Mouse (Mus musculus) stomach, embryonic 15.5 days (tissue): Measurements from ENCODE around the gene Gm7361. TPM values are rescaled to one million over a fixed set of nuclear protein-coding genes. Genes with fewer than 3 reads are reported as not detected.
A peak's percentile ranks its signal among the peaks of the same experiment; 100 is the strongest.
"Not testable (repeated sequence)": the region's sequence is repeated elsewhere in the genome, so short reads cannot be mapped to it uniquely, and the experiment has no call there.

Source experiments
- ATAC-seq: fragments of 200-750 bp; cut with Nextera tagmentation; 2 replicates; pipeline ENCODE4 v1.8.0; 2017; ENCODE audit warnings: low read depth, moderate number of reproducible peaks, moderate TSS enrichment; ENCODE audit not compliant: insufficient read depth, low FRiP score
- H3K27ac ChIP-seq: fragments of 300-500 bp; sonication (generic); 2 replicates; pipeline ENCODE4 v1.5.1; 2015; ENCODE audit warnings: mild to moderate bottlenecking, inconsistent platforms
- H3K27me3 ChIP-seq: fragments of 300-500 bp; sonication (generic); replicated peaks from 2 replicates; pipeline ENCODE4 v1.6.1; 2015; ENCODE audit warnings: inconsistent platforms
- H3K36me3 ChIP-seq: fragments of 300-500 bp; sonication (generic); 2 replicates; pipeline ENCODE4 v1.6.1; 2015; ENCODE audit warnings: inconsistent platforms
- H3K4me1 ChIP-seq: fragments of 300-500 bp; sonication (generic); 2 replicates; pipeline ENCODE4 v1.6.1; 2015; ENCODE audit warnings: inconsistent platforms
- H3K4me2 ChIP-seq: fragments of 300-500 bp; sonication (generic); 2 replicates; pipeline ENCODE4 v1.6.1; 2015; ENCODE audit warnings: mild to moderate bottlenecking, inconsistent platforms
- H3K4me3 ChIP-seq: fragments of 300-500 bp; sonication (generic); replicated peaks from 2 replicates; pipeline ENCODE4 v1.5.1; 2015; ENCODE audit warnings: inconsistent platforms
- H3K9ac ChIP-seq: fragments of 300-500 bp; sonication (generic); 2 replicates; pipeline ENCODE4 v1.6.1; 2015; ENCODE audit warnings: inconsistent platforms
- H3K9me3 ChIP-seq: fragments of 300-500 bp; sonication (generic); 2 replicates; pipeline ENCODE4 v1.6.1; 2016; ENCODE audit warnings: inconsistent platforms
- WGBS: fragments of 180-500 bp; shearing (Covaris S2); methylation state at CpG from one replicate; pipeline ENCODE4 v1.1.7; 2015; 5-methylcytosine and 5-hydroxymethylcytosine counted together
- polyA plus RNA-seq: library from polyadenylated mRNA; unstranded; fragments of >200 nt; fragmentation: Nextera tagmentation; extraction: Ambion mirVana; gene quantifications from 2 replicates; pipeline ENCODE4 v1.2.1, GENCODE M21; 2015

The Gm7361 gene
- 0.05 TPM in 1 of 2 replicates, not detected in the other for polyA plus RNA-seq

DNA sequence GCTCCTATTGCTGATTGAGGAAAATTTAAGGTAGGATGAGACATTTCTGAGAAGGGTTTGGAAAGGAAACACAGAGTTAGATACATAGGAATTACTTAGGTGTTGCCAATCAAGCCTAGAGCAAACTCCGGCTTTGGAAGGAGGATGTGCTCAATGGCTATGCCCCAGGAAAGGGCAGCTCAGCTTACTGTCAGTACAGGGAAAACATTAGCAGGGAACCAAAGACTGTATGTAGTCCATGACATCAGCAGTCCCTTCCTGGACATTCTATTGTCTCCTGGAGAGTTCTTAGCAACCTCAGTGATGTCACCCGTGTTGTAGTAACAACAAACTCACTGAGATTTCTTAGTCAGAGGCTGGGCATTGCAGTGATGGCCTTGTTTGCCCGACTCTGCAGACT is at the start of gene Gm7361:
TSS of gene Gm7361 (plus strand) at position 301 of the 400 bp plus-strand sequence.
- H3K4me1 ChIP-seq, H3K27ac ChIP-seq, H3K27me3 ChIP-seq, H3K9ac ChIP-seq, H3K36me3 ChIP-seq, ATAC-seq, H3K9me3 ChIP-seq, H3K4me2 ChIP-seq, H3K4me3 ChIP-seq: not testable (repeated sequence)
- WGBS, result 79% methylated on average over 3 of the region's 3 CpGs

DNA sequence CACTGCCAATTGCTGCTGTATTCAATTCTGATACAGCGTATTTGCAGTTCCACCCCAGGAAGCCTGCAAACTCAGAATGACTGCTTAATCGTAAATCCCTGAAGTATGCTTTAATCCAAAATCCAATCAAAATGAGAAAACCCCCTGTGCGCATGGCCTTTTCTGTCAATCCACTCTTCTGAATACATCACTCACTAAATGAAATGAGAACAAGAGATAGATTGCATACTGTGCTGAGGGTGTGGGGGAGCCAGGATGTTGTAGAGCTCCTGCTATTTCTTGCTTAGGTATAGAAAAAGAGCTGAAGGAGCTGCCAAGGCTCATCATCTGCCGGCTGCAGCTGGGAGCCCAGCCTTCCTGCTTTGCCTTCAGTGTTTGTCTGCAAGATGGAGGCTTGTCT is 46.5 kb upstream of the Gm7361 start:
- Histone ChIP-seq H3K9me3 (no peaks in the 10 kb centered on the region), H3K27ac (no peak overlapping the region), H3K27me3 (no peaks in the 10 kb centered on the region), H3K4me2 (no peak overlapping the region), H3K4me3 (no peak overlapping the region), H3K36me3 (no peaks in the 10 kb centered on the region), H3K4me1 (no peaks in the 10 kb centered on the region), H3K9ac (no peak overlapping the region)
- 78% methylated on average over 4 of the region's 4 CpGs for WGBS
- ATAC-seq, result no peak

DNA sequence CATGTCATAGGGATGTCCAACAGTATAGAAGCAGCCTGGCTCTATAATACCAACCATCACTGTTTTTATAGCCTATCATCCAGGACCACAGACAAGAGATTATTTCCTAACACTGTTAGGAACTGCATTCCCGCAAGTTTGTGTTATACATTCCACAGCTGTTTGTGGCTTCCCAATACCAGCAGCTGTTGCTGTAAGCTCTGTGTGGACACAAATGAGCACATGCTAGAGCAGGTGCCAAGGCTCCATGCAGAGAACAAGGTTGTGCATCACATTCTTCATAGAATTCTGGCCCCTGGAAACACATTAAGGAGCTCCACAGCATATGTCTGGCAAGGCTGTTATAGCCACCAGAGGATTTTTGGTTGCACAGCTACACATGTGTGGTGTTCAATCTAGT is 35.4 kb upstream of the Gm7361 start:
- Histone ChIP-seq H3K4me2 (no peak overlapping the region), H3K36me3 (no peaks in the 10 kb centered on the region), H3K9ac (no peak overlapping the region), H3K27me3 (no peaks in the 10 kb centered on the region), H3K4me3 (no peak overlapping the region), H3K4me1 (no peaks in the 10 kb centered on the region), H3K27ac (no peak overlapping the region), H3K9me3 (no peaks in the 10 kb centered on the region)
- ATAC-seq, result no peak
- 65% methylated on average over 1 of the region's 1 CpGs for WGBS

DNA sequence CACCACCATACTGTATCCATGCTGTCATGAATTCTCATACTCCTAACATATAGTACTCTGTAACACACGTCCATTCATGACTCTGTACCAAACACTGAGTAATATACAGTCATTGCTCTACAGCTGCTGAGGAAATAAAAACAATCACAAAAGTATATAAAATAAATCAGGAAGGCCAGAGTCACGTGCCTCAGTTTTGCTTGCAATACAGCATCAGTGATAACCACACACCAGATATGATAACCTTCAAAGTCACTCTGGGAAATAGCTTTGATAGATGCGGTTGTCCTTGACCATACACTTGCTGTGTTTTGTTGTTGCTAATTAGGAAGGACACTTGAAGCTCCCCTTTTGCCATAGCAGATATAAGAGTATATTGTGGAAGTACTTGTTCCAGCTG is 9.2 kb downstream of the Gm7361 start:
- H3K4me3 ChIP-seq, H3K4me1 ChIP-seq, H3K4me2 ChIP-seq, H3K27ac ChIP-seq, H3K36me3 ChIP-seq, H3K27me3 ChIP-seq, H3K9ac ChIP-seq, ATAC-seq, H3K9me3 ChIP-seq: not testable (repeated sequence)
- 73% methylated on average over 3 of the region's 3 CpGs for WGBS

DNA sequence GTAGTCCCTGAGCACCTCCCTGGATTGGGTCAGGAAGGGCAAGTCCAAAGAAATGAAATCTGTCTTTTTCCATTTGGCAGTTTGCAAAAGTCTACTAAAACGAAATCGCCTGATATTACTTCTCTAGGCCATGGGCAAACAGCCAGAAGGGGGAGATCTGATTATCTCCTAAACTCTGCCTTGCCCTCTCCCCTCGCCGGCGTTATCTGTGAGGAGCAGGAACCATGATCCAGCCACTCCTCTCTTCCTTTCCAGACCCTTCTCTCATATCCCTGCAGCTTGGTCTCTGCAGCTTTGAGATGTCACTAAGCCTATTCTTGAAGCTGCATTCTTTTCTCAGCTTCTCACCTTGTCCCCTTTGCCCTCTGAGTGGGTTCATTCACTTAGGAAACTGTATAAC is 22.9 kb downstream of the Gm7361 start:
- no peak for ATAC-seq
- Histone ChIP-seq H3K4me2 (no peak overlapping the region), H3K36me3 (no peaks in the 10 kb centered on the region), H3K4me3 (no peak overlapping the region), H3K27ac (no peak overlapping the region), H3K4me1 (no peaks in the 10 kb centered on the region), H3K9ac (no peak overlapping the region), H3K27me3 (no peaks in the 10 kb centered on the region), H3K9me3 (no peaks in the 10 kb centered on the region)
- WGBS, result 65% methylated on average over 5 of the region's 5 CpGs

DNA sequence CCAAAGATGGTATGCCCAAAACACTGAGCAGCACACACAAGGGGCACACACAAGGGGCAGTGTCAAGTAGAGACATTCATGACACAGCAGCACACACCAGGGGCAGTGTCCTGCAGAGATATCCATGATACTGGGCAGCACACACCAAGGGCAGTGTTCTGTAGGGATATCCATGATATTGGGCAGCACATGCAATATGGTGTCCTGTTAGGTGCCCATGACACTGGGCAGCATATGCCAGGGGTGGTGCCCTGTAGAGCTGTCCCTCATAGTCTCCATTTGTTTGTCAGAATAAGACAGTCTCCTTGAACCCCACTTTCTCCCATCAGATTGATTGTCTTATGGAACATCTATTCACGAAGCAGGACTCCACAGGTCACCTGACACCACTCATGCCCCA is 24.2 kb downstream of the Gm7361 start:
- H3K4me2 ChIP-seq, result no peak overlapping the region
- H3K27me3 ChIP-seq, result no peaks in the 10 kb centered on the region
- no peaks in the 10 kb centered on the region for H3K9me3 ChIP-seq
- H3K4me1 ChIP-seq, result no peaks in the 10 kb centered on the region
- ATAC-seq, result no peak
- H3K4me3 ChIP-seq, result no peak overlapping the region
- WGBS, result 78% methylated on average over 1 of the region's 1 CpGs
- H3K36me3 ChIP-seq, result no peaks in the 10 kb centered on the region
- no peak overlapping the region for H3K9ac ChIP-seq
- no peak overlapping the region for H3K27ac ChIP-seq

DNA sequence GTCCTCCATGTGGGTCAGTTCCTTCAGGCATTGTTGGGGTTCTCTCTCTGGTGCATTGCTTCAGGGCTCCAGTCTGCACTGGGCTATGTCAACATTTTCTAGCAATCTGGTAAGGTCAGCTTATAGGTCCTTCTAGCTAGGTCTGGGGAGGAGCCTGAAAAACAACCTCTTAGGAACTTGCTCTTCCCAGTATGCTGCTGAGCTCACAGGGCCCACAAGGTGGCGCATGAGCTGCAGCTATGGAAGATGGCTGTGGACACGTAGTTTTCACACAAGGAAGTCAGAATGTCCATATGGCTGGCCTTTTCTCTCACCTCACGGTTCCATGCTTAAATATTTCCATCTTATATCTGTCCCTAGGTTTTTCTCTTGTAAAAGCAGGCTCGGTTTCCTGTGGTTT is 24.8 kb downstream of the Gm7361 start:
- Histone ChIP-seq H3K27me3 (no peaks in the 10 kb centered on the region), H3K27ac (no peak overlapping the region), H3K4me2 (no peak overlapping the region), H3K4me1 (no peaks in the 10 kb centered on the region), H3K4me3 (no peak overlapping the region), H3K9ac (no peak overlapping the region), H3K36me3 (no peaks in the 10 kb centered on the region), H3K9me3 (no peaks in the 10 kb centered on the region)
- ATAC-seq, result peak; percentile 22; the same call in 1 of the 2 replicates
- WGBS, result 3% methylated on average over 4 of the region's 4 CpGs

DNA sequence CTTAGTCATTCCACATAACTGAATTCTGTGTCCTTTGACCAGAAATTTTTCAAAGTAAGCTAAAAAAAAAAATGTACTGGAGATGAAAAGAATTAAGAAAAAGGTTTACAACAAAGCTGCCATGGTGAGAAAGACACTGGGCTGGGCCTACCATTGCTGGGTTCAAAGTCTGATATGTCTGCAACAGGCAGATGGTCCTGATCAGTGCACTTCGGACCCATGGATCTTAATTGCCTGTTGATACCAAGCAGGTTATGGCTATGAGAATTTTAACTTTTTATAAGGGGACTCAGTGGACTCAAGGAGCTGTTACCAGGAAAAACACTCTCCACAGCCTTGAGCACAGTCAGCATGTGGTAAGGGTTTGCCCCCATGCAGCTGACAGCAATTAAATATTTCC is 25.9 kb downstream of the Gm7361 start:
- 76% methylated on average over 1 of the region's 1 CpGs for WGBS
- no peak for ATAC-seq
- H3K4me3 ChIP-seq, result no peak overlapping the region
- H3K27ac ChIP-seq, result no peak overlapping the region
- no peaks in the 10 kb centered on the region for H3K4me1 ChIP-seq
- H3K27me3 ChIP-seq, result no peaks in the 10 kb centered on the region
- H3K9ac ChIP-seq, result no peak overlapping the region
- H3K4me2 ChIP-seq, result no peak overlapping the region
- H3K9me3 ChIP-seq, result no peaks in the 10 kb centered on the region
- no peaks in the 10 kb centered on the region for H3K36me3 ChIP-seq

DNA sequence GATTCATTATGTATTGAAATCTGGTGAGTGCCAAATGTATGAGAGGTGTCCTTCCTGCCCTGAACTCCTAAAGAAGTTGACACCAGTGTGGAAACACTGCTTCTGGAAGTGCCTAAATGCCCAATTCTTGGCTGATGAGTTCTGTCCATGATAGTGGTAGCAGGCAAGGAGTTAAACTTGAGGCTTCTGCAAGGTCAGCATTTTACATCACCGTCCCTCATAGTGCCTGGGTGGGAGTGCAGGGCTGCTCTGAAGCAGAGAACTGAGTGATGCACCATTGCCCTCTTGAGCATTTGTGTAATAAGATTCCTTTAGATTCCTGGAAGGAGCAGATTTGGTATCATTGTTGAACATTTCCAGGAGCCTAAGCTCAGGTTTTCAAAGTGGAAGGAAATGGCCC is 34.1 kb downstream of the Gm7361 start:
- Histone ChIP-seq H3K27me3 (no peaks in the 10 kb centered on the region), H3K4me3 (no peak overlapping the region), H3K4me2 (no peak overlapping the region), H3K27ac (no peak overlapping the region), H3K9ac (no peak overlapping the region), H3K36me3 (no peaks in the 10 kb centered on the region), H3K9me3 (no peaks in the 10 kb centered on the region), H3K4me1 (no peaks in the 10 kb centered on the region)
- 50% methylated on average over 1 of the region's 1 CpGs for WGBS
- no peak for ATAC-seq

DNA sequence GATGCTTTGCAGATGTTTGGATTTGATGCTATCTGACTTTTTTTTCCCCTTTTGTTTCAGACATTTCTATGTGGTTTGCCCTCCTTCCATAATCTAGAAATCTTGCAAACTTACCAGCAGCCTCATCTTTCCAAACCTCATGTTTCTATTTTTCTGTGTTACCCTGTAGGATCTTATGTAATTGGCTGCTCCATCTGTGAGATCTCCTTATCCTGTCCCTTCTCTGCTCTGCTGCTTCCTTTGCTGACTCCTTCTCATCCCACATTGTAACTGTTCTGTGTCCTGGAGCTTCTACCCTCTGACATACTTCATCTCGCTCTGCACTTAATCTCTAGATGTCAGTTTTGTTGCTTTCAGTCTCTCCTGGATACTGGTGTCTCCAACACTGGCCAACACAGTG is 35.8 kb downstream of the Gm7361 start:
- Histone ChIP-seq H3K4me1 (no peaks in the 10 kb centered on the region), H3K4me3 (no peak overlapping the region), H3K27ac (no peak overlapping the region), H3K9ac (no peak overlapping the region), H3K36me3 (no peaks in the 10 kb centered on the region), H3K9me3 (no peaks in the 10 kb centered on the region), H3K27me3 (no peaks in the 10 kb centered on the region), H3K4me2 (no peak overlapping the region)
- 45% methylated on average over 1 of the region's 1 CpGs for WGBS
- ATAC-seq, result no peak

Other genes starting within 250 kb of the Gm7361 start
- not detected in 2 replicates for gene Gm5862, start 234.8 kb upstream of the Gm7361 start, polyA plus RNA-seq
- 0.06 and 0.08 TPM in 2 replicates for gene Speer4a, start 218.1 kb upstream of the Gm7361 start, polyA plus RNA-seq
- gene Gm7347, start 199.1 kb upstream of the Gm7361 start, polyA plus RNA-seq, result not detected in 2 replicates
- gene Gm10471, start 168.4 kb upstream of the Gm7361 start, polyA plus RNA-seq, result 0.05 TPM in 1 of 2 replicates, not detected in the other
- gene 5031410I06Rik, start 152.3 kb upstream of the Gm7361 start, polyA plus RNA-seq, result not detected in 2 replicates
- gene Gm10220, start 136.3 kb upstream of the Gm7361 start, polyA plus RNA-seq, result 0.08 TPM in 1 of 2 replicates, not detected in the other